In genomic region chr12:104650510-104651260, GRCm38 (mm10) we compare ENCODE assay signal across 15 mouse cellular contexts.
DNase-seq lines count a peak whose midpoint lies in the region; ATAC-seq and TF ChIP-seq lines count a peak whose summit lies in the region.
"Had no signal": no experiment of that assay in that cellular context is flagged by ENCODE, and none has a peak within 500 bp of the region (broad histone marks: within the 10 kb centered on the region; RNA-seq: fewer than 3 reads in every experiment).

No protein-coding gene starts in this region.

- no peak overlapping the region for H3K27ac ChIP-seq in kidney, embryonic 15.5 days
- H3K27ac ChIP-seq: heart, embryonic 10.5 days; liver, embryonic 12.5 days; midbrain, embryonic 12.5 days had no signal

- H3K4me2 ChIP-seq in kidney, embryonic 15.5 days, result no peak overlapping the region
- H3K4me2 ChIP-seq: liver, embryonic 12.5 days; midbrain, embryonic 12.5 days had no signal

- H3K9me3 ChIP-seq in kidney, embryonic 15.5 days (replicated peaks), result no peaks in the 10 kb centered on the region
- H3K9me3 ChIP-seq: heart, embryonic 10.5 days; midbrain, embryonic 12.5 days had no signal

- peak; percentile 33 for DNase-seq in embryo, embryonic 10 days (ENCODE audit: low spot score)
- DNase-seq in embryo, embryonic 9.5 days (ENCODE audit: extremely low spot score), result no peak
- DNase-seq in kidney, adult 8-10 months, result no peak
- peak; percentile 40 for DNase-seq in brain, embryonic 14.5 days (ENCODE audit: low read depth)
- DNase-seq in mesoderm, embryonic 11.5 days (ENCODE audit: low read depth, low spot score), result peak; percentile 30
- no peak for DNase-seq in frontal cortex, postnatal 10 days (ENCODE audit: low spot score in 2 of 2)
- no peak for DNase-seq in gastrocnemius, postnatal 14 days
- DNase-seq: cerebellum, adult 9-11 months; heart, postnatal 36 days; kidney, postnatal 14 days; lung, postnatal 10 days had no signal

- no peak for TF ChIP-seq CTCF in brain, embryonic 14.5 days (IDR thresholded peaks at IDR 0.05; ENCODE audit: borderline replicate concordance, extremely low read depth, insufficient read depth, insufficient read length)

- no peak overlapping the region for H3K9ac ChIP-seq in kidney, embryonic 15.5 days
- H3K9ac ChIP-seq: liver, embryonic 12.5 days; midbrain, embryonic 12.5 days had no signal

- no peaks in the 10 kb centered on the region for H3K36me3 ChIP-seq in kidney, embryonic 15.5 days
- H3K36me3 ChIP-seq: heart, embryonic 10.5 days; liver, embryonic 12.5 days; midbrain, embryonic 12.5 days had no signal

- no peak overlapping the region for H3K4me3 ChIP-seq in kidney, embryonic 15.5 days (replicated peaks)
- H3K4me3 ChIP-seq: heart, embryonic 10.5 days; liver, embryonic 12.5 days; midbrain, embryonic 12.5 days had no signal

- peaks cover 10% of the 10 kb centered on the region for H3K4me1 ChIP-seq in kidney, embryonic 15.5 days
- H3K4me1 ChIP-seq: liver, embryonic 12.5 days had no signal

- ATAC-seq in kidney, embryonic 15.5 days (replicated peaks; ENCODE audit: low FRiP score), result peak; percentile 63
- ATAC-seq: liver, embryonic 12.5 days had no signal

- H3K27me3 ChIP-seq in kidney, embryonic 15.5 days, result no peaks in the 10 kb centered on the region
- H3K27me3 ChIP-seq: liver, embryonic 12.5 days; midbrain, embryonic 12.5 days had no signal

- WGBS in kidney, embryonic 15.5 days, result 46% methylated on average over 14 of the region's 14 CpGs

- intact Hi-C loops in gastrocnemius, postnatal 14 days (cut with DNase I; ENCODE audit: low total_unique reads), result no loop called here

- TF ChIP-seq POLR2A in brain, embryonic 14.5 days (IDR thresholded peaks at IDR 0.05; ENCODE audit: borderline replicate concordance, extremely low read depth, insufficient read depth, insufficient read length, poor library complexity, severe bottlenecking), result no peak

Comparison
In these comparisons a context has a peak if more than half of its experiments do, and no peak if none do; other contexts are left out.
1. DNase-seq: peak in embryo, embryonic 10 days (single experiment), brain, embryonic 14.5 days (single experiment) and mesoderm, embryonic 11.5 days (single experiment); none in embryo, embryonic 9.5 days (single experiment), kidney, adult 8-10 months (0 of 2), frontal cortex, postnatal 10 days (0 of 2) and gastrocnemius, postnatal 14 days (single experiment).